Mouse (Mus musculus): ENCODE results near the gene Gm49776. TPM values are rescaled to one million over a fixed set of nuclear protein-coding genes. Genes with fewer than 3 reads are reported as not detected.
"Not testable (repeated sequence)": the region's sequence is repeated elsewhere in the genome, so short reads cannot be mapped to it uniquely, and the experiment has no call there.

The Gm49776 gene
- 1.2 and 1.5 TPM in 2 replicates for polyA plus RNA-seq (2015; fragmentation: Nextera tagmentation; extraction: Ambion mirVana)

- no peak within 1 kb of the TSS for H3K27ac ChIP-seq (ENCODE audit: low read depth, low read length)
- no peak within 1 kb of the TSS for H3K9ac ChIP-seq (ENCODE audit: low read depth, low read length)
- no peaks in the 10 kb centered on the region for H3K9me3 ChIP-seq (ENCODE audit: control insufficient read depth)
- no peak within 1 kb of the TSS for H3K4me2 ChIP-seq (replicated peaks; ENCODE audit: low read depth)
- WGBS: 85% methylated on average over 2 of the region's 2 CpGs
- H3K4me1 ChIP-seq (replicated peaks; ENCODE audit: control insufficient read depth, insufficient read depth, low read length): no peaks in the 10 kb centered on the region
- H3K27me3 ChIP-seq (replicated peaks; ENCODE audit: control insufficient read depth, insufficient read depth, low read length): no peaks in the 10 kb centered on the region
- ATAC-seq: no peak
- peaks cover 83% of the 10 kb centered on the region for H3K36me3 ChIP-seq (ENCODE audit: control insufficient read depth, insufficient read depth)
- no peak for TF ChIP-seq CTCF (IDR thresholded peaks at IDR 0.05; ENCODE audit: low read depth)
- H3K4me3 ChIP-seq (ENCODE audit: low read depth, low read length): no peak within 1 kb of the TSS
These were observed at the start of gene Gm49776 for GRCm38 (mm10) chr16:18258221-18258620. Gene Gm49776 (minus strand): TSS chr16:18258321.

GRCm38 (mm10) chr16:18289614-18290013 is 31.5 kb upstream of the Gm49776 start:
- peak overlapping the region; percentile 88; the same call in 1 of the 2 replicates for H3K9ac ChIP-seq (ENCODE audit: low read depth, low read length)
- not testable (repeated sequence) for H3K4me1 ChIP-seq (replicated peaks; ENCODE audit: control insufficient read depth, insufficient read depth, low read length); H3K27ac ChIP-seq (ENCODE audit: low read depth, low read length); H3K36me3 ChIP-seq (ENCODE audit: control insufficient read depth, insufficient read depth); H3K27me3 ChIP-seq (replicated peaks; ENCODE audit: control insufficient read depth, insufficient read depth, low read length); ATAC-seq; H3K9me3 ChIP-seq (ENCODE audit: control insufficient read depth)
- 6% methylated on average over 8 of the region's 10 CpGs for WGBS
- peak overlapping the region; percentile 83 for H3K4me2 ChIP-seq (replicated peaks; ENCODE audit: low read depth)
- peak overlapping the region; percentile 75 for H3K4me3 ChIP-seq (ENCODE audit: low read depth, low read length)

GRCm38 (mm10) chr16:18289067-18289588 is 31.0 kb upstream of the Gm49776 start, which contains the start of gene Dgcr8:
Gene Dgcr8 (minus strand): TSS chr16:18289246.
- Histone ChIP-seq H3K36me3 (ENCODE audit: control insufficient read depth, insufficient read depth) (peaks cover 11% of the 10 kb centered on the region), H3K27me3 (replicated peaks; ENCODE audit: control insufficient read depth, insufficient read depth, low read length) (no peaks in the 10 kb centered on the region), H3K9me3 (ENCODE audit: control insufficient read depth) (no peaks in the 10 kb centered on the region), H3K27ac (ENCODE audit: low read depth, low read length) (peak within 1 kb of the TSS; percentile 79), H3K9ac (ENCODE audit: low read depth, low read length) (peak within 1 kb of the TSS; percentile 88), H3K4me1 (replicated peaks; ENCODE audit: control insufficient read depth, insufficient read depth, low read length) (0 out of 2 replicates have a peak, but pooled peaks cover 2% of the 10 kb centered on the region), H3K4me2 (replicated peaks; ENCODE audit: low read depth) (peak within 1 kb of the TSS; percentile 83), H3K4me3 (ENCODE audit: low read depth, low read length) (peak within 1 kb of the TSS; percentile 75)
- no peak for TF ChIP-seq CTCF (IDR thresholded peaks at IDR 0.05; ENCODE audit: low read depth)
- whole genome bisulfite sequencing: under 1% methylated on average over 61 of the region's 71 CpGs
- ATAC-seq: peak; percentile 99

- Histone ChIP-seq H3K9ac (ENCODE audit: low read depth, low read length) (peak overlapping the region; percentile 88), H3K4me1 (replicated peaks; ENCODE audit: control insufficient read depth, insufficient read depth, low read length) (0 out of 2 replicates have a peak, but pooled peaks cover 2% of the 10 kb centered on the region), H3K36me3 (ENCODE audit: control insufficient read depth, insufficient read depth) (peaks cover 16% of the 10 kb centered on the region), H3K4me2 (replicated peaks; ENCODE audit: low read depth) (peak overlapping the region; percentile 83), H3K27me3 (replicated peaks; ENCODE audit: control insufficient read depth, insufficient read depth, low read length) (no peaks in the 10 kb centered on the region), H3K9me3 (ENCODE audit: control insufficient read depth) (no peaks in the 10 kb centered on the region), H3K27ac (ENCODE audit: low read depth, low read length) (peak overlapping the region; percentile 79), H3K4me3 (ENCODE audit: low read depth, low read length) (peak overlapping the region; percentile 75)
- WGBS: under 1% methylated on average over 31 of the region's 31 CpGs
- no peak for TF ChIP-seq CTCF (IDR thresholded peaks at IDR 0.05; ENCODE audit: low read depth)
- peak; percentile 92 for ATAC-seq
These were observed 30.5 kb upstream of the Gm49776 start for GRCm38 (mm10) chr16:18288581-18289061.

- Histone ChIP-seq H3K36me3 (ENCODE audit: control insufficient read depth, insufficient read depth) (peaks cover 21% of the 10 kb centered on the region), H3K27ac (ENCODE audit: low read depth, low read length) (no peak overlapping the region), H3K9me3 (ENCODE audit: control insufficient read depth) (no peaks in the 10 kb centered on the region), H3K4me3 (ENCODE audit: low read depth, low read length) (peak overlapping the region; percentile 75), H3K27me3 (replicated peaks; ENCODE audit: control insufficient read depth, insufficient read depth, low read length) (no peaks in the 10 kb centered on the region), H3K4me2 (replicated peaks; ENCODE audit: low read depth) (peak overlapping the region; percentile 83), H3K9ac (ENCODE audit: low read depth, low read length) (peak overlapping the region; percentile 88), H3K4me1 (replicated peaks; ENCODE audit: control insufficient read depth, insufficient read depth, low read length) (0 out of 2 replicates have a peak, but pooled peaks cover 2% of the 10 kb centered on the region)
- ATAC-seq: no peak
- WGBS: under 1% methylated on average over 4 of the region's 4 CpGs
- no peak for TF ChIP-seq CTCF (IDR thresholded peaks at IDR 0.05; ENCODE audit: low read depth)
These were observed 30.0 kb upstream of the Gm49776 start for GRCm38 (mm10) chr16:18288166-18288565.

- H3K9ac ChIP-seq (ENCODE audit: low read depth, low read length): no peak overlapping the region
- no peaks in the 10 kb centered on the region for H3K27me3 ChIP-seq (replicated peaks; ENCODE audit: control insufficient read depth, insufficient read depth, low read length)
- H3K9me3 ChIP-seq (ENCODE audit: control insufficient read depth): no peaks in the 10 kb centered on the region
- no peak overlapping the region for H3K4me3 ChIP-seq (ENCODE audit: low read depth, low read length)
- 93% methylated on average over 2 of the region's 2 CpGs for WGBS
- H3K36me3 ChIP-seq (ENCODE audit: control insufficient read depth, insufficient read depth): peaks cover 79% of the 10 kb centered on the region
- ATAC-seq: no peak
- TF ChIP-seq CTCF (IDR thresholded peaks at IDR 0.05; ENCODE audit: low read depth): no peak
- H3K27ac ChIP-seq (ENCODE audit: low read depth, low read length): no peak overlapping the region
- no peaks in the 10 kb centered on the region for H3K4me1 ChIP-seq (replicated peaks; ENCODE audit: control insufficient read depth, insufficient read depth, low read length)
- H3K4me2 ChIP-seq (replicated peaks; ENCODE audit: low read depth): no peak overlapping the region
These were observed 17.0 kb upstream of the Gm49776 start for GRCm38 (mm10) chr16:18275166-18275565.

All from intestine, postnatal 0 days (tissue).